Mouse (Mus musculus) embryonic facial prominence, embryonic 11.5 days (tissue): Measurements from ENCODE around the gene Ntn4. TPM values are rescaled to one million over a fixed set of nuclear protein-coding genes. Genes with fewer than 3 reads are reported as not detected.

Source experiments
- ATAC-seq: fragments of 200-750 bp; cut with Nextera tagmentation; replicated peaks from 2 replicates; pipeline ENCODE4 v1.8.0; 2017; ENCODE audit warnings: low read depth; ENCODE audit not compliant: insufficient number of reproducible peaks, low FRiP score, low TSS enrichment
- DNase-seq: peaks from one replicate; pipeline ENCODE4 v3.0.0-alpha.2; 2015; ENCODE audit warnings: low spot score
- H3K27ac ChIP-seq: fragments of 300-500 bp; sonication (generic); replicated peaks from 2 replicates; pipeline ENCODE4 v1.5.1; 2014; ENCODE audit warnings: mild to moderate bottlenecking, low read depth, low read length, control low read depth
- H3K27me3 ChIP-seq: fragments of 300-500 bp; sonication (generic); 2 replicates; pipeline ENCODE4 v1.6.1; 2014; ENCODE audit warnings: mild to moderate bottlenecking, low read length, moderate library complexity, mixed read lengths; ENCODE audit not compliant: control insufficient read depth, insufficient read depth
- H3K36me3 ChIP-seq: fragments of 300-500 bp; sonication (generic); replicated peaks from 2 replicates; pipeline ENCODE4 v1.6.1; 2014; ENCODE audit warnings: low read depth, mild to moderate bottlenecking, low read length, moderate library complexity, mixed read lengths; ENCODE audit not compliant: control insufficient read depth, insufficient read depth
- H3K4me1 ChIP-seq: fragments of 300-500 bp; sonication (generic); 2 replicates; pipeline ENCODE4 v1.6.1; 2014; ENCODE audit warnings: low read length, mixed read lengths; ENCODE audit not compliant: control insufficient read depth, insufficient read depth
- H3K4me2 ChIP-seq: fragments of 300-500 bp; sonication (generic); 2 replicates; pipeline ENCODE4 v1.6.1; 2014; ENCODE audit warnings: low read depth, mild to moderate bottlenecking, control low read depth, low read length, moderate library complexity
- H3K4me3 ChIP-seq: fragments of 300-500 bp; sonication (generic); 2 replicates; pipeline ENCODE4 v1.5.1; 2014; ENCODE audit warnings: low read depth, low read length, control low read depth
- H3K9ac ChIP-seq: fragments of 300-500 bp; sonication (generic); replicated peaks from 2 replicates; pipeline ENCODE4 v1.6.1; 2014; ENCODE audit warnings: mild to moderate bottlenecking, control low read depth, low read length
- H3K9me3 ChIP-seq: fragments of 300-500 bp; sonication (generic); replicated peaks from 2 replicates; pipeline ENCODE4 v1.6.1; 2016; ENCODE audit warnings: mild to moderate bottlenecking, low read length, inconsistent platforms, mixed read lengths; ENCODE audit not compliant: control insufficient read depth
- WGBS: fragments of 180-500 bp; shearing (Covaris S2); extraction: QIAGEN DNeasy Blood & Tissue Kit; methylation state at CpG from one replicate; pipeline ENCODE4 v1.1.7; 2014; 5-methylcytosine and 5-hydroxymethylcytosine counted together
- polyA plus RNA-seq: library from polyadenylated mRNA; unstranded; fragments of >200 nt; fragmentation: Nextera tagmentation; extraction: Ambion mirVana; gene quantifications from 2 replicates; pipeline ENCODE4 v1.2.1, GENCODE M21; 2014

Ntn4 gene
- polyA plus RNA-seq, 1 experiment from 2014 or later = 0.50 TPM

- H3K9me3 ChIP-seq = no peaks in the 10 kb centered on the region
- ATAC-seq = no peak
- no peak overlapping the region for H3K9ac ChIP-seq
These were observed 113.4 kb downstream of the Ntn4 start for GRCm38 (mm10) chr10:93753711-93754391.

GRCm38 (mm10) chr10:93756211-93756610 is 115.7 kb downstream of the Ntn4 start:
- no peaks in the 10 kb centered on the region for H3K36me3 ChIP-seq
- H3K4me2 ChIP-seq = no peak overlapping the region
- ATAC-seq (0 out of 2 replicates have a peak, but pooled peaks have one; percentile 23), DNase-seq (peak; percentile 22)
- no peak overlapping the region for H3K4me3 ChIP-seq
- no peaks in the 10 kb centered on the region for H3K27me3 ChIP-seq
- no peaks in the 10 kb centered on the region for H3K9me3 ChIP-seq
- H3K27ac ChIP-seq = no peak overlapping the region
- WGBS = 27% methylated on average over 10 of the region's 10 CpGs
- H3K4me1 ChIP-seq = no peaks in the 10 kb centered on the region
- no peak overlapping the region for H3K9ac ChIP-seq

More at GRCm38 (mm10) chr10:93753711-93754391, 113.4 kb downstream of the Ntn4 start:
- H3K4me1 ChIP-seq = no peaks in the 10 kb centered on the region
- no peaks in the 10 kb centered on the region for H3K27me3 ChIP-seq
- DNase-seq = no peak
- no peaks in the 10 kb centered on the region for H3K36me3 ChIP-seq
- H3K4me3 ChIP-seq = no peak overlapping the region
- H3K27ac ChIP-seq = no peak overlapping the region
- 84% methylated on average over 13 of the region's 13 CpGs for WGBS
- no peak overlapping the region for H3K4me2 ChIP-seq

- WGBS = 82% methylated on average over 4 of the region's 4 CpGs
These were observed 119.2 kb downstream of the Ntn4 start for GRCm38 (mm10) chr10:93759644-93760043.

GRCm38 (mm10) chr10:93760429-93760828 is 119.9 kb downstream of the Ntn4 start:
- no peak overlapping the region for H3K4me2 ChIP-seq
- WGBS = 78% methylated on average over 5 of the region's 5 CpGs
- no peak overlapping the region for H3K9ac ChIP-seq
- no peak for DNase-seq
- no peaks in the 10 kb centered on the region for H3K4me1 ChIP-seq
- H3K36me3 ChIP-seq = no peaks in the 10 kb centered on the region
- H3K27me3 ChIP-seq = no peaks in the 10 kb centered on the region
- no peak overlapping the region for H3K4me3 ChIP-seq
- H3K9me3 ChIP-seq = no peaks in the 10 kb centered on the region
- no peak overlapping the region for H3K27ac ChIP-seq
- no peak for ATAC-seq

More at GRCm38 (mm10) chr10:93759644-93760043, 119.2 kb downstream of the Ntn4 start:
- Histone ChIP-seq H3K27ac (no peak overlapping the region), H3K36me3 (no peaks in the 10 kb centered on the region), H3K9ac (no peak overlapping the region), H3K27me3 (no peaks in the 10 kb centered on the region), H3K9me3 (no peaks in the 10 kb centered on the region), H3K4me2 (no peak overlapping the region), H3K4me3 (no peak overlapping the region), H3K4me1 (no peaks in the 10 kb centered on the region)
- ATAC-seq = no peak
- DNase-seq = no peak

- no peaks in the 10 kb centered on the region for H3K9me3 ChIP-seq
These were observed 122.6 kb downstream of the Ntn4 start for GRCm38 (mm10) chr10:93763074-93763473.

GRCm38 (mm10) chr10:93766221-93766620 is 125.7 kb downstream of the Ntn4 start:
- 84% methylated on average over 5 of the region's 5 CpGs for WGBS
- no peak for DNase-seq

More at GRCm38 (mm10) chr10:93763074-93763473, 122.6 kb downstream of the Ntn4 start:
- Histone ChIP-seq H3K27ac (no peak overlapping the region), H3K36me3 (no peaks in the 10 kb centered on the region), H3K9ac (no peak overlapping the region), H3K4me3 (no peak overlapping the region), H3K4me2 (no peak overlapping the region), H3K27me3 (no peaks in the 10 kb centered on the region), H3K4me1 (no peaks in the 10 kb centered on the region)
- DNase-seq (peak; percentile 42), ATAC-seq (no peak)
- 29% methylated on average over 5 of the region's 5 CpGs for WGBS

GRCm38 (mm10) chr10:93767245-93767644 is 126.8 kb downstream of the Ntn4 start:
- Histone ChIP-seq H3K9me3 (no peaks in the 10 kb centered on the region), H3K9ac (no peak overlapping the region), H3K4me2 (no peak overlapping the region), H3K27me3 (no peaks in the 10 kb centered on the region), H3K27ac (no peak overlapping the region), H3K36me3 (no peaks in the 10 kb centered on the region), H3K4me3 (no peak overlapping the region), H3K4me1 (no peaks in the 10 kb centered on the region)
- DNase-seq = no peak
- no peak for ATAC-seq
- WGBS = 79% methylated on average over 5 of the region's 5 CpGs

More at GRCm38 (mm10) chr10:93766221-93766620, 125.7 kb downstream of the Ntn4 start:
- Histone ChIP-seq H3K9me3 (no peaks in the 10 kb centered on the region), H3K27me3 (no peaks in the 10 kb centered on the region), H3K4me1 (no peaks in the 10 kb centered on the region), H3K4me2 (no peak overlapping the region), H3K36me3 (no peaks in the 10 kb centered on the region), H3K27ac (no peak overlapping the region), H3K4me3 (no peak overlapping the region), H3K9ac (no peak overlapping the region)
- no peak for ATAC-seq

GRCm38 (mm10) chr10:93768222-93768621 is 127.7 kb downstream of the Ntn4 start:
- Histone ChIP-seq H3K9ac (no peak overlapping the region), H3K4me2 (no peak overlapping the region), H3K27ac (no peak overlapping the region), H3K4me1 (no peaks in the 10 kb centered on the region), H3K9me3 (no peaks in the 10 kb centered on the region), H3K36me3 (no peaks in the 10 kb centered on the region), H3K27me3 (no peaks in the 10 kb centered on the region), H3K4me3 (no peak overlapping the region)
- no peak for DNase-seq
- 73% methylated on average over 9 of the region's 9 CpGs for WGBS
- ATAC-seq = no peak
